Mouse (Mus musculus): ENCODE data around the gene Pfkl.
"Not testable (repeated sequence)": the region's sequence is repeated elsewhere in the genome, so short reads cannot be mapped to it uniquely, and the experiment has no call there.

Pfkl gene

DNA sequence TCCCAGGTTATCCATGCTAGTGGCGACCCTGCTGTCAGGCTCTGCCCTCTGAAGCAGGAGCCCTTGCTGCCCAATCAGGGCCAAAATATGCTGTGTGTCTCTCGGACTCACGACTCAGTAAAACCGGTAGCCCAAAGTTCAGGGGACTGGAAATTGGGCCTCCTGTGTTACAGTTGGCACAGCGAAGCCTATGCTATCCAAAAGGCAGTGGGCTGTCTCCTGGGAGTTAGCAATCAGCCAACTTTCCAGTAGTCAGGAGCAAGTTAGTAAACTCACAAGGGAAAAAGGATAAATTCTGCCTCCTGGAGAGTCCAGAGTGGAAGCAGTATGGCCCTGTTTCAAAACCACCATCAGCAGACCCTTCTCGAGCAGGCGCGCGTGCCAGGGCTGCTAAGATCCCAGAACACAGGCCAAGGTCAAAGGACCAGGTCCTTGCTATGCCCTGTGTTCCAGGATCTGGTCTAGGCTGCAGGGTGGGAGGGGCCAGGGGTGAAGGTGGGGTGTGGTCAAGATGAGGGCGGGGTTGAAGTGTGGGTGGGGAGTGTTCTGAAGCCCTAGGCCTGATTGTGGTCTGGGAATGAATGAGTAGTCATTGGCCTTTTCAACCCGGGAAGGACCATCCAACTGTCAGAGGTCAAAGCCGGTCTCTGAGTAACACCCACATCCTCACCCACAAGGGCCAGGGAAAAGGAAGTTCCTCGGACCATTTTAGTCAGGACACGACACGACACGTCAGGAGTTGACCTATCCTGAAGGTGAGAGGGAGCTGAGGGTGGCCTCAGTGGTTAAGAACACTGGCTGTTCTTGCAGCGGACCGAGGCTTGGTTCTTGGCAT is 3.0 kb upstream of the Pfkl start:
- no peak for DNase-seq (ENCODE audit: low spot score)

DNA sequence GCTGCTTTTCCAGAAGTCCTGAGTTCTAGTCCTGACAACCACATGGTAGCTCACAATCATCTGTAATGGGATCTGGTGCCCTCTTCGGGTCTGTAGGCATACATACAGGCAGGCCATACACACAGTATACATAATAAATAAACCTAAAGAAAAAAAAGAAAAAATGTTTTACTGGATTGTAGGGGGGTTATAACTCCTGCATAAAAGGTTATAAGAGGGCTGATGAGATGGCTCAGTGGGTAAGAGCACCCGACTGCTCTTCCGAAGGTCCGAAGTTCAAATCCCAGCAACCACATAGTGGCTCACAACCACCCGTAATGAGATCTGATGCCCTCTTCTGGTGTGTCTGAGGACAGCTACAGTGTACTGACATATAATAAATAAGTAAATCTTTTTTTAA is 1.2 kb upstream of the Pfkl start:
- not testable (repeated sequence) for DNase-seq (ENCODE audit: low spot score)

DNA sequence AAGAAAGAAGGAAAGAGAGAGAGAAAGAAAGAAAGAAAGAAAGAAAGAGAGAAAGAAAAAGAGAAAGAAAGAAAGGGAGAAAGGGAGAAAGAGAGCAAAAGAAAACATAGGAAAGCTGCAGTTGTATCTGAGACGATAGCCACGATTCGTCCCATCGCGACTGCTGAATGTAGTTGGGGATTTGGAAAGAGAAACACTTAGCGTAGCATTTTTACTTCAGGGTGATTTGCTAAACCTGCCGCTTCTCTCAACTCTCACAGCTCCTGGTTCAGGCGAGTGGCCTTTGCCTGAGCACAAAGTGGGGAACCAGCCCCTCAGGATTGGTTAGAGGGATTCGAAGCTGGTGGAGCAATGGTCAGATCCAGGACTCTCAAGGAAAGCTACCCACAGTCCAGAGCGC is 452 bp upstream of the Pfkl start:
- DNase-seq (ENCODE audit: low spot score) = no peak

DNA sequence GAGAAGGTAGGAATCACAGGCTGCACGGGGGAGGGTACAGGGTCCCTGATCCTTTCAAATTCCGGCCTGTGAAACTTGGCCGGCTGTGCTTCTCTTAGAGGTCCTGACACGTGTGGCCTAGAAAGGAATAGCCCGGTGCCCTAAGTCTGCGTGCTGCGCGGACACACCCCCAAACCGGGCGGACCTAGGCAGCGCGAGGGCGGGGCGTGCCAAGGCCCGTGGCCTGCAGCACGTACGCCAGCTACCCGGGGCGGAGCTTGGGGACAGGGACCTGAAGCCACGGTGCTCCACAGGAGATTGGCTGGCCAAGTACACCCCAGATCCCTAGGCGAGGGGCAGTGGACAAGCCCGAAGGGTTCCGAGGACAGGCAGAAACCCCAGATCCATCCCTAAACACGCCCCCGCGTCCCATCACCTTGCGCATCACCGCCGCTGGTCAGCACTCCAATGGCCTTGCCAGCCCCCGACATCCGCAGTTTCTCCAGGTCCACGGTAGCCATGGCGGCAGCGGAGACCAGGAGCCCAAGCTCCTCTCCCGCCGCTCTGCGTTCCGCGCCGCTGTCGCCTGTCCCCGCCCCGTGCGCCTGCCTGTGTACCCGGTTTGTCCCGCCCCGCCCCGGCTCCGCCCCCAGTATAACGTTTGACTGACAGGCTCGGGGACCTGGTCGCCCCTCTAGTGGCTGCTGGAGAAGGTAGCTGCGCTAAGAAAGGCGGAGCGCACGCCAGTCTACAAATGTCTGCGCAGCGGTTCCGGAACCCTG is 519 bp downstream of the Pfkl start:
- DNase-seq (ENCODE audit: low spot score) = peak; percentile 94

DNA sequence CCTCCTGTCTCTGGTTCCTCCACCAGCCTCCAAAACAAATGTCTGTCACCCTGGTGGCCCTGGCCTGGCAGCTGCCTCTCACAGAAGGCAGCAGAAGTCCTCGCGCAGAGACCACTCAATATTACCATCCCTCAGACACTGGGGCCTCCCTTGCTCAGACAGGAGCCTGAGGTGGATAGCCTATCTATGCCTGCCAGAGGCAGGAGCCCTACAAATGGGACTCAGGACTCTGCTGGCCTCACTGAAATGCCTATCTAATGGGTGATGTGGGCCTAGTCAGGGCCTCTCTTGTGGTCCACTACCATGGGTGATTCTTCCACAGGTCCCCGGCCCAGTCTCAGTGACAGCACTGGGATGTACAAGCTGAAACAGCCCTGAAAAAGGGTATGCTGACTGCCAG is 1.7 kb downstream of the Pfkl start:
- DNase-seq (ENCODE audit: low spot score) = peak; percentile 60

DNA sequence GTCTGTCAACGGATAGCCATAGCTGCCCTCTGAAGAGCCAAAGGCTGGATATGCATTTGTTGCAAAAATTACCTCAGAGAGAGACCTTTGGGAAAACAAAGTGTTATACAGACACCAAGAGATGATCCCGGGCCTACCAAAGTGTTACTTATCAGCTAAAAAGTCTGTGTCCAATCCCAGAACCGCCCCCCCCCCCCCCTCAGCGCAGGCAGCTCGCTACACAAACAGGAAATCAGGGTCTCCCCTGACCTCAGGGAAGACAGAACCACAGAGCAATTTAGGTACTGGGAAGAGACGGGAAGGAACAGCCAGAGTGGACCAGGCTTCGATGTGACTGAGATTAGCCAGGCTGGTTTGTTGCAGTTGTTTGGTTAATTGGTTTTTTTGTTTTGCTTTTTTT is 2.7 kb downstream of the Pfkl start:
- DNase-seq (ENCODE audit: low spot score) = no peak

DNA sequence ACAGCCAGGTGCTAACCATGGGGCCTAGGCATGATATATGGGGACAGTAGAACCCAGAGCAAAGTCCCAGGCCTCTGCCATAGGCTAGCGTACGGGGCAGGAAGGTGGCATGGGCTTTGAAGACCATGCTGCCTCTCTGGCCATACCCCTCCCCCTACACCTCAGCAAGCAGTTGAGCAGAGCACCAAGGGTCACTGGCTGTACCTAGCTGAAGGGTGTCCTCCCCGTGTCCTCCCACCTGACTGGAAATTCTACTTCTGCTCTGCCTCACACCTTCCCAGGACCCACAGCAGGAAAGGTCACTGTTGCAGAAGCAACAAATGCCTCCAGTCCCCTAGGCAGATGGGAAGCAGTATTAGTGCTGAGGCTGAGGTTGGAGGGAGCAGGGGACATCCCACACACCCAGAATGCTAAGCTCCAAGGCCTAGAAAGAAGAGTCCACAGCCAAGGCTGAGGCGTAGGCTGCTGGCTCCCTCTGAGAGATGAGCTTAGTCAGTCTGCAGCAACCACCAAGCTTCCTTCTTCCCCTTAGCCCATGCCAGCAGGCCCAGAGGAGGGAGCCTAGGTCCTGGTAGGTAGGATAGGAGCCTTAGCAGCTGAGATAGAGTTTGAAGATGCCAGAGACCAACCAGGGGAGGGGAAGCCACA is 4.0 kb downstream of the Pfkl start:
- DNase-seq (ENCODE audit: low spot score) = no peak

DNA sequence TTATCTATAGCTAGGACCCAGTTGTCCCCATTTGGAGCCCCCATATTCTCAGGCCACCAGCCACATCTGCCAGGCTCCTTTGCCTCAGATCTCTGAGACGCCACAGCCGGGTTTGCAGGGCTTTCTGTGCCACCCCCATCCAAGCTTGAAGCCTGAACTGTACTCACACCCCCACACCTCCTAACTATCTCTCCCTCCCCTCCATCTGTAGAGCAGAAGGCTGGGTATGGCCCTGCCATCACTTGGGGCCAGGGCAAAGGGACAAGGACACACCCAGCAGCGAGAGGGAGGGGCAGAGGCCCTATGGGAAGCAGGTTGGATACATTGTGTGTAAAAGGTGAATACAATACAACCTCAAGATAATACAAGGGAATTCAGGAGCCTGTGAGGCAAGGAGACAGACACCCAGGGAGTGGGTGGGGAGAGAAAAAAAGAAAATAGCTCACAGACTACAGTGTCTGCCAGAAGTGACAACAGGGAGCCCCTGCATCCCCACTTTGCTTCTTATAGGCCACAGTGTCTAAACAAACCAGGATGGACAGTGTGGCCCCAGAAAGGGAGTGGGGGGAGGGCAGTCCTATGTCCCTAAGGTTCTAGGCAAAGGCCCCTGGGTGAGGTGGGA is 5.3 kb downstream of the Pfkl start:
- peak; percentile 67 for DNase-seq (ENCODE audit: low spot score)

DNA sequence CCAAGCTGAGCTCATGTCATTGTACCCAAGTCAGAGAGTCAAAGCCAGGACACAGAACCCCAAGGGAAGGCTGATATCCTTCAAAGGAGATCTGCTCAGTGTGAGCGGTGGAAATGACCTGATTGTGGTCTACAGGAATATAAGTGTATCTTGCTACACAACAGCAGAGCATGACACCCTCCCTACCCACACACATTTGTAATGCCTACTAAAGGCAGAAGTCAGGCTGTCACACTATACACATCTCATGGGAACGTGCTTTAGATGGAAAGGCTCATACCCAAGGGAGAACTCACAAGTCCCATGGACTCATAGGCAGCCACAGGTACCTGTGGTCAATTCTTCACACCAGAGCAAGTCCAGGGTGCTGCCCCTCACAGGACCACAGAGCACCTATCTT is 7.6 kb downstream of the Pfkl start:
- no peak for DNase-seq (ENCODE audit: low spot score)

DNA sequence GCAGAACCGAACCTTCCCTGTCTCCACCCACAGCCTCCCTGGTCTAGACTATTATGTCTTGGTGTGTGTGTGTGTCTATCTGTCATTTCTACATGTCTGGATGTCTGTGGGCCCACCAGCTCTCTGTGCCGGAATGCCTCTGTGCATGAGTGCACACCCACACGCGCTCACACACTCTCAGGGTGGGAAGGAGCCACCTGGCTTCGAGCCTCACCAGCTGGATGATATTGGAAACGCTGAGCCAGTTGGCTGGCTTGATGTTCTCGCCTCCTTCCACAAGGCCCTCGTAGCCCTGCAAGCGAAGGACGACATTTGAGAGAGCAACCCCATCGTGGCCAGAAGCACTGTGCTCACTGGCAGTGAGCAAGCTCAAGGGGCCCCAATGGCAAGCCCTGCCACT is 8.1 kb downstream of the Pfkl start:
- no peak for DNase-seq (ENCODE audit: low spot score)

DNA sequence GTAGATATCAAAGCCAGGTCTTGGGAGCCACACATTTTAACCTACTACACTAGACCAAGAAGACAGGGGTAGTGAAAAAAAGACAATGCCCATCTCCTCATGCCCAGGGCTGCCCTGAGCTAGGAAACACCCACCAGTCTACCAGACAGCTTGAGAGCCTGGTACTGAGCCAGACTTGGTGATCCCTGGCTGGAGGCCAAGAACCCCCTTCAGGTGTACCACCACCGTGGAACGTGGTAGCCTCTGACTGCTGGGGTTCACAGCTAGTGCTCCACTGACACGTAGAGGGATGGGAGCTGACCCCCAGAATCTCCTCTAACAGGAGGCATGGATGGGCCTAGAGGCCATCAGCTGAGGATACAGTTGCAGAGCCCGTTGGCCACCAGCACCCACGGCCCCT is 9.7 kb downstream of the Pfkl start:
- no peak for DNase-seq (ENCODE audit: low spot score)

DNA sequence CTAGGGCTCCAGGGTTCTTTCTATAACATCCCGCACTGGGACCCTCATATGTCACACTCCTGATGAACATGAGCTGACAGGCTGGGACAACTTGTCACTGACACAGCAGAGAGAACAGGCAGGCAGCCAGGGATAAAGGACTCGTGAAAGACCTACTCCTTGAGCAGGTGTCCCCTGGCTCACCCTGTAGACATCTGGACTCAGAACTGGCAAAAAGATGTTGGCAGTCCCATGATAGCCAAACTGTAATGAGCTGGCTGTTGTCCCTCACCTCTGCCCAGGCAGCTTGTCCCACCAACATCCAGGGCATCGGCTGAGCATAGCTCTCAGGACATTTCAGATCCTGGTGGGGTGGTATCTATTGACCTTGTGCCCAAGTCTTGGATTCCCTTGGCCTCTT is 14.2 kb downstream of the Pfkl start:
- DNase-seq (ENCODE audit: low spot score) = no peak

DNA sequence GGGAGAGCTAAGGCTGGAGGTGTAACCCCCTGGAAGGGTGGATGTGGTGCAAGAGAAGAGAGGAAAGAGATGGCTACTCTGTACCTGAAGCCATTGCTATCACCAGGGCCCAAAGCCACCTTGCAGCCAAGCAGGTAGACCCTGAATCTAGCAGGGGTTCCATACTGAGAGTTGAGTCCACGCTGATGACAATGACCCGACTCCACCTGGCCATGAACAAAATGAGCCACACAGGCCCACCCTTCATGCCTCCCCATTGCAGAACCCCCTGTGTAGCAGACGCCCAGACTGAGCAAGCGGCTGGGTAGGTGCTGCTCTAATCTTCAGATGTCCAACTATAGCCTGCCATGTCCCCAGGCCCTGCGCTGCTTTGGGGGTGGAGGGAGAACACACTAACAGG is 24.1 kb downstream of the Pfkl start:
- no peak for DNase-seq (ENCODE audit: low spot score)

DNA sequence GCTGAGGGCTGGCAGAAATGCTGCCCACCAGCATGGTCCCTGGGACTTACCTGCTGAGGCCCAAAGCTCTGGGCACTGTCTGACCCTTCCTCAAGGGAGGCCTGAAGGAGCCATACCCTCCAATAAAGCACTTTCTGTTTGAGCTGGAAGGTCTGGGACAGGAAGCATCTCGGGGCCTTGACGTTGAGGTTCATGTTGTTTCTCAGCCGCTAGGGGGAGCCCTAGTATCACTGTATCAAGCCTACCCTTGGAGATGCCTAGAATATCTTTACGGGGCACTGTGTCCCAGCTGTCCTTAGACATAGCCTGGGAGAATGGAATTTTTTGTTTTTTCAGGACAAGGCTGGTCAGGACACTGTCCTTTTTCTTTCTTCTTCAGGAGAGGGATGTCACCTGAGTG is 25.2 kb downstream of the Pfkl start:
- DNase-seq (ENCODE audit: low spot score) = peak; percentile 84

DNA sequence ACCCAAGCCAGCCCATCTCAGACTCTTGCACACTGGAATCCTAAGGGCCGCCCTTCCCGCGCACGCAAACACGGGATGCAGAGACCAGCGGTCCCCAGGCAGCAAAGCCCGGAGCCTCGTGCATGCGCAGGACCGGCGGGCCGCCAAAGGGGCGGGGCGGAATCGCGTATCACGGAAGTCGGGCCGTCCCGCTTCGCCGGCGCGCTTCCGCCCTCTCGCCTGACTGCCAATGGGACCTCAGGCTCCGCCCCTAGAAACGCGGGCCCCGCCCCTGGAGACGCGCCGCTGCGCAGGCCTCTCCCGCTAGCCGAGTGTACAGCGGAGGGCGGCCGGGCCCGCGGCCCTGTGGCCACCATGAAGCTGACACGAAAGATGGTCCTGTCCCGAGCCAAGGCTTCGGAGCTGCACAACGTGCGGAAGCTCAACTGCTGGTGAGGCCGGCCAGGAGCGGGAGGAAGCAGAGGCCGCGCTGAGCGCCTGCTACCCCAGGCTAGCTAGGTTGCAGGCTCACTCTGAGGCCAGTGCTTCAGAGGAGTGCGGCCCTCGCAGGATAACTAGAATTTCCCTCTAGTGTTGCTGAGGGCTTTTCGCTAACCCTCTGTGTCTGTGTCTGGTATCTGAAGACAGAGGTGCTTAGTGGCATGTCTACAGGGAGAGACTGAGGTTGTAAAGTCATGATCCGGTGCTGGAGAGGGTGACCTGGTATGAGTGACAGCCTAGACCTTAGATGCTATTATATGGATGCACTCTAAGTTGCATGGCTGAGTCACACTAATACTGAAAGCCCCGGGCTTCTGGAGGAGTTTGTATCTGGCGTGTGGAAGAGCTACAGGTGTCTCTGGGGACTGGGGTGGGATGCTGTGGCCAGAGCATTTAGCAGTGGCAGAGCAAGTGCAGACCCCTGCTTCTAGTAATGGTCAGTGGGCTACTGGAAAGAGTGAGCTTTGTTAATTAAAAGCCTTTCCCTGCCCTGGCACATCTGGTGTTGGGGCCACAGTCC is 31.2 kb downstream of the Pfkl start, which contains the start of gene 1810043G02Rik:
Gene 1810043G02Rik, plus strand, starts transcription at position 174 of the 1,000 bp plus-strand sequence.
- peak; percentile 95 for DNase-seq (ENCODE audit: low spot score)

DNA sequence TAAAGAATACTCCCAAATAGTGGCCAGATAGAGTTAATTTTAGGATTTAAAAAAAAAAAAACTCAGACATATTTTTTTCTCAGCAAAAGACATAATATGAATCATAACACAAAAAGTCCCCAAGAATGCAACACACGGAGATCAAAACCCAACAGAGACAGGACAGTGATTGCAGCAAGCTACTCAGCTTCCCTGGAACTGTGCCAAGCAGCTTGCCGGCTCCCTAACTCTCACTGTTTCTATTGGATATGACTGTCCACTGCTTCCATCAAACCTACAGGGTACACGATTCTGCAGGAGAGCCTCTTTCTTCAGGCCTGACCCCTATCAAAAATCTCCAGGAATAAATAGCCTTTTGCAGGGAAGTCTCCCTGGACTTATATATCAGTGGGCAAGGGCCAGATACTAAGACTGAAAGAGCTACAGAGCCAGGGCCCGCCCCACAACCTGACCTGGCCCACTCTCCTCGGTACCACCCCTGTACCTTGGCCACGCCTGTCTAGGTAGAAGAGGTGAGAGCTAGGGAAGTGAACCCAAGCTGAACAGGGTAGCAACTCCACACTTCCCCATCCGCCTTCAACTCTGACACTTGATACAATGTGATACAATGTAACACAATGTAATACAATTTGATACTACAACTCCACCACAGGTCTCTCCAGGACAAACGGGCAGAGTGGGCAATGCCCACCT is 33.3 kb downstream of the Pfkl start:
- DNase-seq (ENCODE audit: low spot score) = no peak

DNA sequence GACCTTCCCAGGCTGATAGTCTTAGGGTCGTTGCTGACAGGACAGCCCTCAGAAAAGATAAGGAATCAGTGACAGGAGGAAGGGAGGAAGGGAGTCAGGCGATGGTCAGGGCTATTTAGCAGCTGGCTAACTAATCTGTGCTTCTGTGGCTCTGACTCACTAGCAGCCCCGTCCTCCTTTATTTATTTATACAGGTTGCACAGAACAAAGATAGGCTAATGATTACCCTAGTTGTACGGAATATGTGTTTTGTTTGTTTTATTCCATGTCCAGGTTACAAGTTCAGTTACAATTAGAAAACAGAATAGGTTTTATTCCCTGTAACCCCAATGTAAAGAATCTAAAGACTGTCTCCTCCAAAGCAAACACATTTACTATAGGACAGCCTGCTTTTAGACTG is 34.2 kb downstream of the Pfkl start:
- DNase-seq (ENCODE audit: low spot score) = no peak

DNA sequence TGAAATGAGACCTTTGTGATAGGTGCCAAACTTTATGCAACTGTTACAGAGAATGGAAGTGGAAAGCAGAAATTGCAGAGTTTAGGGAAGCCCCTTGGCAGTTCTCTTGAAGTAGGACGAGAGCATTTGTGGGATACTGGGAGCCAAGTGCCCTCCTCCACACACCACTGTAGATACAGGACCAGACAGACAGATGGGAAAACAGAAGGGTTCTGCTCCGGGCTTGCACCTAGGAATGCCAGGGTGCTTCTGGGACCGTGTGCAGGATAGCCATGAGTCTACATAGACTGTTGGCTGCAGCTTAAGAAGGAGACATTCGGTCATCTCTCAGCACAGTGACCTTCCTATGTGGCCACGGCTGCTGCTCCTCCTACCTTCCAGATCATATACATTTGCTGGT is 35.1 kb downstream of the Pfkl start:
- DNase-seq (ENCODE audit: low spot score) = no peak

DNA sequence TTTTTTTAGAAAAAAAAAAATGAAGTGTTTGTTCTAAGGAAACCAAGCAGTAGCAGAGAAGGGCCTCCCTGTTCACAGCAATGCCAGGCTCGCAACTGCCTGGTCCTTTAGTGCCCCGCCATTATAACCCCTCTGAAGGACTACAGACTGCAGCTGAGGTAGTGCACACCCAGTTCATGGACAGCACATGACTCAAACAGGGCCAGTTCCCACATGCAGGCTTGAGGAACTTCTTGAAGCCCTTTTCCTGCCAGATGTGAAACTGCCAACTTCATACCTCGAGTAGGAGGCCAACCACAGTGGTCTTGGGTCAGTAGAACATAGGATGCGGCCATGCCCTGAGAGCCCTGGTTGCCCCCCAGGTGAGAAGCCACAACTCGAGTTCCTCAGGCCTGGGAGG is 35.6 kb downstream of the Pfkl start:
- DNase-seq (ENCODE audit: low spot score) = no peak

DNA sequence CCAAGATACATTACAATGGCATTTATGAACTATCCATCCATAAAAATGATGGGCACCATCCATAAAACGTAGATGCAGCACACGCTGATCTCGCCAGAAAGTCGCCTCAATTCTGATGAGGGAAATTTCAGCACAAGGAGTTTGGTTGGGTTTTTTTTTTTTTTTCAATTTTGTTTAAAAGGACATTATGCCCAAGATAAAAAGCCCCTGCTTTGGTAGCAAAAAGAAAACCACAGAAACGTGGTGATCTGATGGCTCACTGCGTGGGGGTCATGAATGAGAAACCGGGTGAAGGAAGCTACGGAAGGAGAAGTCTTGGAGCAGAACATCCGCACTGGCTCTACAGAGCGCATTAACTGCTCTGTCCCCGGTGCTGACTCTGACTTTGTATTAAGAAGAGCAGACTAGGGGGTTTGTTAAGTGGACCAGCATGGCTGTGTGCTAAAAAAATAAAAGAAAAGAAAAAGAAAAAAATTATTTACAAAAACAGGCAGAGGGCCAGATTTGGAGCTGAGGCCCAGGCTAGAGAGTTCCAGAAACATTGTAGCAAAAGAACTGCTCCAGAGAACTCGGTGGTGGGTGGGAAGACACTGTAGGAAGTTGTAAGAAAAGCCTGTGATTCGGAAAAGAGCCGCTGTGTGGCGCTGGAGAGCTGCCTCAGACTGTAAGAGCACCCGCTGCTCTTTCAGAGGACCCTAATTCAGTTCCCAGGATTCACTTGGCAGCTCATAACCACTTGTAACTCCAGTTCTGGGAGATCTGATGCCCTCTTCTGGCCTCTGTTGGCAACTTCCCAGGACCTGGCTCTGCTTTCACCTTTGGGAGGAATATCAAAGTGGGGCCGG is 38.0 kb downstream of the Pfkl start:
- peak; percentile 48 for DNase-seq (ENCODE audit: low spot score)

Data from c-Kit-positive CD71-positive TER-119-positive erythroid progenitor cells, embryonic 14.5 days (primary cell).